Mouse (Mus musculus): ENCODE data around the gene Glis1. TPM values are rescaled to one million over a fixed set of nuclear protein-coding genes. Genes with fewer than 3 reads are reported as not detected.

Gene Glis1
- polyA plus RNA-seq, 1 experiment from 2014 or later = 2.7 TPM

DNA sequence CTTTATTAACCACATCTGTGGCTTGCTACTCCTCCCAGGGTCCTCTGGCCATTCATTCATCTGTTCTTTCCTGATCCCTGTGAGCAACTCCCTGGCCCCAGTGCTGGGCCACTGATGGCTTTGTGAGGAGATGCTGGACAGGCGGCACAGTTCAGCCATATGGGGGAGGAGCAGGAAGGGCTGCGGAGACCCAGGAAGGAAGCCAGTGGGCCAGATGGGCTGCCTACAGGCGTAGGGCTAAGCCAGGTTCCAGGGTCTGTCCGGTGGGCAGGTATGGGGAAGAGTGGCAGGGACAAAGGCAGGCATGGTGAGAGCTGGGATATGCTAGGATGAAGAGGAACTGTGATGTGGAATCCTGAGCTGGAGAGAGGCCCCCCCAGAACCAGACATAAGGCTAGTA is 193.8 kb downstream of the Glis1 start:
- peaks cover 29% of the 10 kb centered on the region; the same call in 1 of the 2 replicates for H3K4me1 ChIP-seq
- no peak for DNase-seq (ENCODE audit: extremely low spot score, low spot score)
- 81% methylated on average over 4 of the region's 4 CpGs for WGBS
- H3K27ac ChIP-seq = peak overlapping the region; percentile 5; the same call in 1 of the 2 replicates
- H3K27me3 ChIP-seq (ENCODE audit: poor library complexity, severe bottlenecking) = no peaks in the 10 kb centered on the region
- no peaks in the 10 kb centered on the region for H3K9me3 ChIP-seq
- no peak overlapping the region for H3K4me3 ChIP-seq
- H3K36me3 ChIP-seq (replicated peaks) = no peaks in the 10 kb centered on the region

DNA sequence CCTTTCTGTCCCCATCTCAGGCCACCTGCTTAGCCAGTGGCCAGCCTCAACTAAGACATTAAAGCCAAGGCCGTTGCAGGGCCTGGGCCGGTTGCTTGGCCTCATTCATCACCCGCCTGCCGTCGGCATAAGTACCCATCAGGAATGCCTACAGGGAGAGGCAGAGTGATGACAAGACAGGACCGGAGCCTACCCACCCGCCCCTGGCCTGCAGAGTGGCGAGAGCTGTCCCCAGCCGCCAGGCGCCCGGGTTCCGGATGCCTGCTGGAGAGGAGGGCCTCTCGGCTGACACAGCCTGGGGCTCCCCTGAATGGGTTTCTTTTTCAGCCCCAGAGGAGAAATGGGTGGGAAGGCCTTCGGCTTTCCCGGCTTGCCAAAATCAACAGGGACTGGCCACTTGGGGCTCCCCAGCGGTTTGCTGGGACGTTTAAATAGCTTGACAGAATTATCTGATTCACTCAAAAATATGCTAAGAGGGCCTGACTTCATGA is 194.6 kb downstream of the Glis1 start:
- no peak for DNase-seq (ENCODE audit: extremely low spot score, low spot score)
- Histone ChIP-seq H3K9me3 (no peaks in the 10 kb centered on the region), H3K27ac (no peak overlapping the region), H3K36me3 (replicated peaks) (no peaks in the 10 kb centered on the region), H3K27me3 (ENCODE audit: poor library complexity, severe bottlenecking) (no peaks in the 10 kb centered on the region), H3K4me1 (peaks cover 33% of the 10 kb centered on the region), H3K4me3 (no peak overlapping the region)
- 80% methylated on average over 17 of the region's 17 CpGs for WGBS

DNA sequence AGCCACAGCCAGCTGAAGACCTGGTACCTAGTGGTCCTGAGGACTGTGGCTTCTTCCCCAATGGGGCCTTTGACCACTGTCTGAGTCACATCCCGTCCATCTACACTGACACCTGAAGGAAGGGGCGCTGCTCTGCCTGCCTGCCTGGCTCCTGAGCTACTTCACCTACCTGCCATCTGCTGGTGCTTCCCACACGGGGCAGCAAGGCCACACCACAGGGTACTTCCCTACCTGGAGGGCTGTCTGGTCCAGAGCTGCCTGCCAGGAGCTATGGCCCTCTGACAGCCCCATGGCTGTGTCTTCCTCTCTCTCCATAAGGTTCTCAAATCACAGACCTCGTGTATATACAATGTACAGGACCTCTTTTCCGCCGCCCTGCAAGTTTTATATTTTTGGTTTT is 200.2 kb downstream of the Glis1 start:
- no peaks in the 10 kb centered on the region for H3K36me3 ChIP-seq (replicated peaks)
- 80% methylated on average over 6 of the region's 6 CpGs for WGBS
- no peak overlapping the region for H3K4me3 ChIP-seq
- H3K27ac ChIP-seq = peak overlapping the region; percentile 25; the same call in 1 of the 2 replicates
- H3K27me3 ChIP-seq (ENCODE audit: poor library complexity, severe bottlenecking) = 0 out of 2 replicates have a peak, but pooled peaks cover 10% of the 10 kb centered on the region
- peaks cover 36% of the 10 kb centered on the region for H3K4me1 ChIP-seq
- DNase-seq (ENCODE audit: extremely low spot score, low spot score) = no peak
- H3K9me3 ChIP-seq = no peaks in the 10 kb centered on the region

DNA sequence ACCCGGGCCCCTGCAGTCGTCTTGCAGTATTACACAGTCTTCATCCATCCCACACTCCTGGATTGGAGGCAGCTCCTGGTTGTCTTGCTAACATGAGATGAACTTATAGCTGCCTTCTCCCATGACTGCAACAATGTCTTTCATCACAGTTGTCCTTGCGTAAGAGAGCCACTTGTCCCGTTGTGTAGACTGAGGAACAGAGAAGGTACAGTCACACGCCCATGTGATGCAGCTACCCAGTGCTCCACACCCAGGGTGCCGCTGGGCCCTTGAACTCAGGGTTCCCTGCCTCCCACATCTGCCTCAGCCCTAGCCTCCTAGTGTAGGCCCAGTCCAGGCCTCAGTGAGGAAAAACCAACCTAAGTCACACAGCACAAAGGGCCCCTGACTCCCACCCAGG is 201.7 kb downstream of the Glis1 start:
- DNase-seq (ENCODE audit: extremely low spot score, low spot score) = no peak
- no peaks in the 10 kb centered on the region for H3K36me3 ChIP-seq (replicated peaks)

DNA sequence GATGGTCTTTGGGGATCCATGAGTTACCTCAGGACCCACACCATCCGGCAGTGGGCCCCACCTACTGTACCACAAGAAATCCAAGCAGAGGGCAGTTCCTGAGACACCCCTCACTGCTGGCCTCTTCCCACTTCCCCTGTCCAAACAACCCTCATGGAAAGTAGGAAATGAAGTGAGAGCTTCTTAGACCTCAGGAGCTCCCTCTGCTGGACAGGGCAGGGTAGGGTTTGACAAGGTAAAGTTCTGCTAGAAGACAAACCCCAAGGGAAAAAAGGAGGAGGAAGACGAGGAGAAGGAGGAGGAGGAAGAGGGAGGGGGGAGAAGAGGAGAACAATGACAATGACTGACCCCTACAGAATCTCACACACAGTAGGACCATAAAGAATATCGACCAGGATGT is 203.3 kb downstream of the Glis1 start:
- no peak for DNase-seq (ENCODE audit: extremely low spot score, low spot score)
- Histone ChIP-seq H3K9me3 (no peaks in the 10 kb centered on the region), H3K27ac (no peak overlapping the region), H3K27me3 (ENCODE audit: poor library complexity, severe bottlenecking) (0 out of 2 replicates have a peak, but pooled peaks cover 10% of the 10 kb centered on the region), H3K4me1 (peaks cover 39% of the 10 kb centered on the region), H3K4me3 (no peak overlapping the region), H3K36me3 (replicated peaks) (no peaks in the 10 kb centered on the region)
- 59% methylated on average over 3 of the region's 3 CpGs for WGBS

More for the DNA sequence above, 201.7 kb downstream of the Glis1 start:
- H3K4me3 ChIP-seq = no peak overlapping the region
- peaks cover 37% of the 10 kb centered on the region for H3K4me1 ChIP-seq
- no peaks in the 10 kb centered on the region for H3K9me3 ChIP-seq
- H3K27me3 ChIP-seq (ENCODE audit: poor library complexity, severe bottlenecking) = 0 out of 2 replicates have a peak, but pooled peaks cover 10% of the 10 kb centered on the region
- 0 out of 2 replicates have a peak overlapping the region, but pooled peaks have one; percentile 21 for H3K27ac ChIP-seq
- WGBS = 76% methylated on average over 6 of the region's 6 CpGs

DNA sequence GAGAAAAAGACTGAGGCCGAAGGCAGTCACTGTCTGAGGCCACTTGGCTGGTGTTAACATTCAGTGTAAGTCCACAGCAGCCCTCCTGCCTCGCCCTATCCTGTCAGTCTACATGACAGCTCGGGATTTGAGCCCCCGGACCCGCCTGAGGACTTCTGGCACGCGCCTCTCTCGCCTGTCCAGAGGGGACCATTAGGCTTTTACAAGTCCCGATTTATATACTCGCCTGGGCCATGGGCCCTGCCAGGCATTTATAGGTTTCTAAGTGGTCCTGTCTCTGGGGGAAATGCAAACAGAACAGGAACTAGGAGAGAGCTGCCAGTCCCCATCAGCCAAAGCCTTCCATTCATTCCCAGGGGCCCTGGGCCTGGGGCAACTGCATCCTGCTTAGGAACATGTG is 203.9 kb downstream of the Glis1 start:
- Histone ChIP-seq H3K9me3 (no peaks in the 10 kb centered on the region), H3K36me3 (replicated peaks) (no peaks in the 10 kb centered on the region), H3K27ac (no peak overlapping the region), H3K4me1 (peaks cover 41% of the 10 kb centered on the region), H3K27me3 (ENCODE audit: poor library complexity, severe bottlenecking) (0 out of 2 replicates have a peak, but pooled peaks cover 10% of the 10 kb centered on the region), H3K4me3 (no peak overlapping the region)
- DNase-seq (ENCODE audit: extremely low spot score, low spot score) = no peak
- WGBS = 92% methylated on average over 10 of the region's 10 CpGs

DNA sequence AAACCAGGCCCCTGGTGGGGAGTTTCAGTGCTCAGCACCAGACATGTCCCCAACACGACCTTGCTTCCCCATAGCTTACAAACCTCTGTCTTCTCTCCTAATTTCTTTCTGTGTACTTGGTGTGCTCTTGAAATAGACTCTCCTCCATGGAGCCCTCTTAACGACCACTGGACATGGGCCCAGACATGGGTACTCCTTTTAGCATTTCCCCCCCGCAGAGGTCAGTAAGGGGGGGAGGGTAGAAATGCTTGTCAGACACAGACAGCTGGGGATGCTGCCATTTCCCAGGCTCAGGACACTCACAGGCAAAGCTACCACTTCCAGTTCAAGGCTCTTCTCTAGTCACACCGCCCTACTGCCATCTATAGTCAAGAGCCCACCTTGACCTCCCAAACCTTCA is 207.2 kb downstream of the Glis1 start:
- Histone ChIP-seq H3K4me1 (peaks cover 21% of the 10 kb centered on the region), H3K27ac (no peak overlapping the region), H3K27me3 (ENCODE audit: poor library complexity, severe bottlenecking) (no peaks in the 10 kb centered on the region), H3K4me3 (no peak overlapping the region), H3K9me3 (no peaks in the 10 kb centered on the region), H3K36me3 (replicated peaks) (no peaks in the 10 kb centered on the region)
- 75% methylated on average over 4 of the region's 4 CpGs for WGBS
- DNase-seq (ENCODE audit: extremely low spot score, low spot score) = no peak

DNA sequence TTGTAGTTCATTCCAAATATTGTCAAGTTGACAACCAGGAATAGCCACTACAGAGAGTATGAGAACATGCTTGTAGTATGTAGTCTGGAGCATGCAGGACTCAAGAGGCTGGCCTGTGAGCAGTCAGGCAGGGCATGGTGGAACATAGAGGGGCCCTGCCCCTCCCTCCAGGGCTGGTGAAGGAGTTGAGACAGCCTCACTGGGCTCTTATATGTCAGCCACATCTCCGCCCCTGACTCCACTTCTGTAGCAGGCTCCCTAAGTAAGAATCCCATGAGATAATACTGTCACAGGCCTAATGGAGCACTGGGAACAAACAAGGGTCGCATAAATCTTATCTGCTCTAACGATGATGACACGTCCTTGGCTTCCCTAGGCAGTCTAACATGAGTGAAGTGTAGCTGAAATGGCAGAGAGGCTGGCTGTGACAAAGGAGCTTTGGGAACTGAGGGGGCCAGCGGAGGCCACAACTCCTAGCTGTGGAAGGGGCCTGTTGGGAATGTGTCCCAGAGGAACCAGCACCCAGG is 214.6 kb downstream of the Glis1 start:
- no peaks in the 10 kb centered on the region for H3K9me3 ChIP-seq
- H3K36me3 ChIP-seq (replicated peaks) = no peaks in the 10 kb centered on the region
- no peak overlapping the region for H3K27ac ChIP-seq
- H3K4me1 ChIP-seq = peaks cover 31% of the 10 kb centered on the region
- peaks cover 25% of the 10 kb centered on the region for H3K27me3 ChIP-seq (ENCODE audit: poor library complexity, severe bottlenecking)
- 94% methylated on average over 5 of the region's 5 CpGs for WGBS
- DNase-seq (ENCODE audit: extremely low spot score, low spot score) = no peak
- no peak overlapping the region for H3K4me3 ChIP-seq

DNA sequence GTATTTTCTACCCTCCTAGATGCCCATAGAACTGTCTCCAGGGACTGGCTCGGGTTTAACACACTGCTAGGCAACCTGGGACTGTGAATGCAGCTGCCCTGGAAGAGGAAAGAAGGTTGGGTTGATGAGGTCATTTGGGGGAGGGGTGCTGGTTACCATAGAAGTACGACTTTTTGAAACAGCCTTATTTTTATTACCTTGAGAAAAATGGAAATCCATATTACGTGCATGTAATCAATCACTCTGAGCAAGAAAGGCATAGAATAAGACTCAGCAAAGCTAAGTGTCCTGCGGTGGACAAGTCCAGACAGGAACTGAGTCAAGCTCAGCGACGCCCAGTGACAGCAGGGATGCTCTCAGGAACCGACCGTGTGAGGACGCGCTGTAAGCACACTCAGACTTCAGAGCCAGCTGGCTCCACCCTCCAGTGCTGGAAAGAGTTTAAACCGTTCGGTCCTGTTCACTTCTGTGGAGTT is 216.7 kb downstream of the Glis1 start:
- peaks cover 29% of the 10 kb centered on the region for H3K27me3 ChIP-seq (ENCODE audit: poor library complexity, severe bottlenecking)
- no peak for DNase-seq (ENCODE audit: extremely low spot score, low spot score)
- WGBS = 40% methylated on average over 12 of the region's 12 CpGs
- H3K27ac ChIP-seq = peak overlapping the region; percentile 44; the same call in 1 of the 2 replicates
- no peaks in the 10 kb centered on the region for H3K36me3 ChIP-seq (replicated peaks)
- H3K4me1 ChIP-seq = peaks cover 31% of the 10 kb centered on the region
- H3K9me3 ChIP-seq = no peaks in the 10 kb centered on the region
- H3K4me3 ChIP-seq = no peak overlapping the region

DNA sequence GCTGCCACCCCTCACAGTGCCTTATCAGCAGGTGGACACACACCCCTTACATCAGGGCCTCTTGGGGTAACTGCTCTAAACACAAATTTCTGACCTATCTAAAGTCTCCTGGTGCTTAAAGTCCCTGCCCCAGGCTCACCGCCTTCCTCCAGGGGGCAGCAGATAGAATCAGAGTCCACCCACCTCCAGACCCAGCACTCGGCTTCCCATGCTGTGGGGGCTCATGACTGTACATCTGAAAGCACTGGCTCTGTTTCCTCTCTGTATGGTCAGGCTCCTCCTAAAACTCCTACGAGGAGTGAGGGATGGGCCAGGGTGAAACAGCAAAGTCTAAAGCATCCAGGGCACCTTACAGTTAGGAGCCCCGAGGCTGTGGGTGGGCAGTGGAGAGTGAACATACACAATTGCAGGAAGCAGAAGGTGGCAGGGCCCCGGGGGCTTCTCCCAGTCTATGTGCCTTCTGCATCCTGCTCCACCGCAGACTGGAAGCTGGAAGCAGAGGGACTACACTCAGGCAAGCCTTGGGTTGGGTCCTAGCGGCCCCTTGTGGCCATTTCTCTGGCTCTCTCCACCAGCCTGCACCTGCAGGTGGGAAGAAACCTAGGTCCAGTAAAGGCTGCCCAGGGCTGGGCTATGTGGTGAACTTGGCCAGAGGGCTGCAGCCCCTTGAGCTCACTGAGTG is 218.3 kb downstream of the Glis1 start:
- Histone ChIP-seq H3K4me3 (peak overlapping the region; percentile 1; the same call in 1 of the 2 replicates), H3K9me3 (no peaks in the 10 kb centered on the region), H3K4me1 (peaks cover 31% of the 10 kb centered on the region), H3K36me3 (replicated peaks) (no peaks in the 10 kb centered on the region), H3K27ac (peak overlapping the region; percentile 48; the same call in 1 of the 2 replicates), H3K27me3 (ENCODE audit: poor library complexity, severe bottlenecking) (peaks cover 29% of the 10 kb centered on the region)
- 13% methylated on average over 7 of the region's 7 CpGs for WGBS
- DNase-seq (ENCODE audit: extremely low spot score, low spot score) = peak; percentile 83

DNA sequence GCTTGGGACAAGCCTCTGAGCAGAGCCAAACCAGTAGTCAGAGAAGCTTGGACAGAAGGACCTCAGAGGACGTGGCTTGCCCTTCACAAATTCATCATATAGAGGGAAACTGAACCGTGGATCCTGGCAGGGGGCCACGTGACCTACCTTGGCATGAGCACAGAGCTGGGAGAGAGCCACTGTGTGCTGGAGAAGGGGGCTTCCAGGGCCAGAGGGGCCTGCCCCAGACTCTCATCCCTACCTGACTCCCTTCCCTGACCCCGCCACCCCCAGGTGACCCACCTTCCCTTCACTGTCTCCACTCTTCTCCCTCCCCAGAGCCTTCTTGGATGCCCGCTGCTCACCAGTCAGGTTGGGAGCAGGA is 218.9 kb downstream of the Glis1 start:
- Histone ChIP-seq H3K36me3 (replicated peaks) (no peaks in the 10 kb centered on the region), H3K4me3 (no peak overlapping the region), H3K9me3 (no peaks in the 10 kb centered on the region), H3K27me3 (ENCODE audit: poor library complexity, severe bottlenecking) (peaks cover 29% of the 10 kb centered on the region), H3K4me1 (peaks cover 31% of the 10 kb centered on the region), H3K27ac (no peak overlapping the region)
- 76% methylated on average over 5 of the region's 5 CpGs for WGBS
- no peak for DNase-seq (ENCODE audit: extremely low spot score, low spot score)

DNA sequence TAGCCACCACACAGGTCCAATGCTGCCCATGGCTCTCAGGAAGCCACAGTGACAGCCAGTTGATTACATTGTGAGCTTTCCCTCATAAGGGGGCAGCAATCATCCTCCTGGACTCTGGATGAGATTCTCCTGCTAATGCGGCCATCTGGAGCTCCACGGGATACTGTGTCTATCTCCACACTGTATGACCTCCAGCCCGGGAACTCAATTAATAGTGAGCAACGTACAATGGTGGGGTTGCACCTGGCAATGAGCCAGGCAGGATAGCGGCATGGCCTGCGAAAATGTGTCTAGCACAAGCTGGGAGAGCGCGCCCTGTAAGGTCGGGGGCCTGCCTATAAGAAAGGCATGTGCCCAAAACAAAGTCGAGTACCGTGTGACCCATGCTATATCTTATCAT is 226.3 kb downstream of the Glis1 start:
- Histone ChIP-seq H3K36me3 (replicated peaks) (no peaks in the 10 kb centered on the region), H3K9me3 (no peaks in the 10 kb centered on the region), H3K27ac (no peak overlapping the region), H3K4me1 (peaks cover 11% of the 10 kb centered on the region), H3K4me3 (no peak overlapping the region), H3K27me3 (ENCODE audit: poor library complexity, severe bottlenecking) (no peaks in the 10 kb centered on the region)
- 92% methylated on average over 11 of the region's 11 CpGs for WGBS
- DNase-seq (ENCODE audit: extremely low spot score, low spot score) = no peak

DNA sequence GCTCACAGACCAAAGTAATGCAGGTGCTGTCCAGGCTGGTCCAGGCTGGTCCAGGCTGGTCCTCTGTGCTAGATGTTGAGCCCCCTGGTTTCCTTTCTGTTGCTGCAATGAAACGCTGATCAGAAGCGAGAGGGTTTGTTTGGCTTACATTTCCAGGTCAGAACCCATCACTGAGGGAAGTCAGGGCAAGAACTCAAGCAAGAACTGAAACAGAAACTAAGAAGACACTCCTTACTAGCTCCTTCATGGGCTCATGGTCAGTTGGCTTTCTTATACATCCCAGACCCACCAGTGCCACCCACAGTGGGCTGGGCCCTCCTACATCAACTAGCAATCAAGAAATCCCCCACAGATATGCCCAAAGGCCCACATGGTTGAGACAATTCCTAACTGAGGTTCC is 234.1 kb downstream of the Glis1 start:
- Histone ChIP-seq H3K27me3 (ENCODE audit: poor library complexity, severe bottlenecking) (peaks cover 33% of the 10 kb centered on the region), H3K36me3 (replicated peaks) (no peaks in the 10 kb centered on the region), H3K4me1 (peaks cover 9% of the 10 kb centered on the region), H3K9me3 (no peaks in the 10 kb centered on the region; the same call in 1 of the 2 replicates), H3K27ac (no peak overlapping the region), H3K4me3 (no peak overlapping the region)
- DNase-seq (ENCODE audit: extremely low spot score, low spot score) = no peak
- WGBS = 89% methylated on average over 2 of the region's 2 CpGs
